Mouse (Mus musculus) lung, postnatal 4 days (tissue): ENCODE data around the gene Parp16.

Experiments used
- DNase-seq, 2 experiments: peaks; one replicate each; pipeline ENCODE4 v3.0.0; 2021

Gene Parp16

DNA sequence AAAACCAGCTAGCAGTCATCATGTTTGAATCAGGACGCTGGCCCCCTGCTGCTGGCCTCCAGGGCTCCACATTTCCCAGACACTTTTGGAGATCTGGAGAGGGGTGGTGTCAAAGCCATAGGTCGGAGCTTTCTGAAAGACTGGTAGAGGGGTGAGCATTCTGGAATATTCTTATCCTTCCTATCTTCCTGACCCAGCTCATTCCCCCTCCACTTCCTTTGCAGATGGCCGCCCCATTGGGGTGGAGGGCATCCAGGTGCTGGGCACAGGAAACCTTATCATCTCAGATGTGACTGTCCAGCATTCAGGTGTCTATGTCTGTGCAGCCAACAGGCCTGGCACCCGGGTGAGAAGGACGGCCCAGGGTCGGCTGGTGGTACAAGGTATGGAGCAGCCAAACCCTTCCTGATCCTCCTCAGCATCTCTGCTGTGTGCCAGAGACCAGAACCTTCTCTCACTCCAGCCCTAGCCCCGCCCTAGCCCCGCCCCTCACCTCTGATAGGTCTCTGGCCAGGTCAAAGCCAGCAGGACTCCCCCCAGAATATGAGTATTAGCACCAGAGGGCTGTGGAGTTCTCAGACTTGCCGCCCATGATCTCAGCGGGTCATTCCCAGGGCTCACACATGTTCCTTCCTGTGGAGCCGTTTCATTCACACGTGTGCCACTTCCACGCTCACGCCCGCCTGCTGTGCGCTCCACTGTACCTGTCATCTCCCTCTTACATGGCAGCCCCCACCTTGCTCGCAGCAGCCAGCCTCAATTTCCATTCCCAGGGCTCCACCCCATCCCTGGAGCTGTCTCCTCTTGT is 15.1 kb upstream of the Parp16 start:
- DNase-seq: no peak

DNA sequence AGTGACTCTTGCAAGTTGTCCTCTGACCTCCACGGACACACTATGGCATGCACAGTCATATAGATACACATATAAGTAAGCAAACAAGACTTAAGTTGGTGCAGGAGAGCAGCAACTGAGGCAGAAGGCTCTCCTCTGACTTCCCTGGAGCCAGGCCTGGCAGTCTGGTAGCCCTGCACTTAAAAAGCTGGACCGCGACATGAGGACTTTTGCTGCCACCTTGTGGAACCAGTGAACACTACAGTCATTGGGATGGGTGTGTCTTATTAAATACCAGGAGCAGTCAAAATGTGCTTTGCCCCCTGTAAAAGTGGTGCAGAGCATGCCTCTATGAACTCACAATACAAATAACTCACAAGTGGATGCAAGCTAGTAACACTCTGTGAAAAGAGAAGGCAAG is 6.6 kb upstream of the Parp16 start:
- peak; percentile 76 to 88 for DNase-seq

DNA sequence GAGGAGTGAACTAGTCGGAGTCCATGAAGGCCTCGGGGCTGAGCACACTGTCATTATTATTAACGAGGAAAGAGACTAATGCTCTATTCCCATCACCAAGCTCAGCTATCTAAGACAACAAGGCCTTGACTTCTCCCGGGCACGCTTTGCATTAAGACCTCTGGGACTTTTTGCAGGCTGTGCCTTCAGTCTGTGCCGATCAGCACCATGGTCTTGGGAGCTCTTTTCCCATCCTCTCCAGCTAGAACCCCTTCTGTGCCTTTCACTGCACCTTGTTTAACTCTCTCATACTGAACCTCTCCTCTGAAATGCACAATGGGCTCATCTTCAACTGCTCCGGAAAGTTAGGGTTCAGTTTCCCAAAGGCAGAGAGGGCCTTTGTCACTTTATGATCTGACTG is 4.8 kb upstream of the Parp16 start:
- DNase-seq: no peak

DNA sequence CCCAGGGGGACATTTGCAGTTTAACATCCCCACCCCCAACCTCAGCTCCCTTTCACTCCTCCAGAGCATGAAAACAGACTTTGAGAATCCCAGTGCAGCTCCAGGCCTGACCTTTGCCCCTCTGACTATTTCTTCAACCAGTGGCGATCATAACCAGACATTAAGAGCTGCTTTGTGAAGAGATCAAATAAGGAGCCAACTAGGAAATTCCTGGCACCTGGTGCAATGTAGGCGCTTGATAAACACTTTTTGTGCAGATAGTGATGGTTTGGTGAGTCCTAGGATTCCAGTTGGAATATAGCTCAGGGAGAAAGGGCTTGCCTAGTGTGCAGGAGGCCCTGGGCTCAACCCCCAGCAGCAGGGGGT is 3.8 kb upstream of the Parp16 start:
- no peak for DNase-seq

DNA sequence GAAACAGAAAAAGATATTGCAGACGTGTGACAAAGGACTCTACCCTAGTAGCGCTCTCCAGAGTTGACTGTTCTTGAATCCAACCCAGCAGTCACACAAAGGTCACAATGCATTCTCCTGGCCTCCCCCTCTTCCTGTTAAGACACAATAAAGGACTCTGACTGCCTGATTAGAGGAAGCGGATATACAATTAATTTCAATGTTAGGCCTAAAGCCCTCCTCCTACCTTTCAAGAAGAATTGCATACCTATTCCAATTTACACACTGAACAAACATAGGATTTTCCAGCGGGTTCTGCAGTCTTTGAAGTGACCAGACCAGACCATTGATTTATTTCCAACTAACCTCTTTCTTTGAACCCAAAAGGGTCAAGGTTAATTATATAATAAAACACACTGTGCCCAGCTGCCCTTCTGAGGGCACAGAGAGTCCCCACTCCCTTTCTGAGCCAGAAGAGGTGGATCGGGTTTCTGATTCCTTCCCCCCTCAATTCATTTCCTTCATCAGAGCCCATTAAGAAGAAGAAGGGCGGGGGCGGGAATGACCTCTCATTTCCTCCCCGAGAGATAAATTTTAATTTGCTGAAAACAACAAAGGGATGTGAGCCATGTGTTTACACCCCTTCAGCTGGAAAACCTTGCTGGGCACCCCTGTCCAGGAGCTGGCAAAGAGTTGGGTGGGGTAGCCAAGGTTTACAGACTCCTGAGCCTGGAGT is 3.2 kb upstream of the Parp16 start:
- DNase-seq: no peak

DNA sequence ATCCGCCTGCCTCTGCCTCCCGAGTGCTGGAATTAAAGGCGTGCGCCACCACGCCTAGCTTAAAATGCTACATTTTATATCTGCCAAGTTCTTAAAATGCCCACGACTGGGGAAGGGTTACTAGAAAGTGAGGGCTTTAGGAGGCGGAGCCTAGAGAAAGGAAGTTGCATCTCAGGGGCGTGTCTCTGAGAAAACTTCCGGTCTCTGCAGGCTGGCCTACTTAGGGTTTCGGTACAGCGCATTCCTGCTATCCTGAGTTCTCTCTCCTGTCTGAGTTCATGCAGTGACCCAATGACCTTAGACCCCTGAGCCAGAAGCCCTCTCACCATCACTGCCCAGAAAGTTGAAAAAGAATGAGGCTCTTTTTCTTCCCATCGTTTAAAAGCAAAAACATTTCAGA is 1.9 kb upstream of the Parp16 start:
- DNase-seq: no peak

DNA sequence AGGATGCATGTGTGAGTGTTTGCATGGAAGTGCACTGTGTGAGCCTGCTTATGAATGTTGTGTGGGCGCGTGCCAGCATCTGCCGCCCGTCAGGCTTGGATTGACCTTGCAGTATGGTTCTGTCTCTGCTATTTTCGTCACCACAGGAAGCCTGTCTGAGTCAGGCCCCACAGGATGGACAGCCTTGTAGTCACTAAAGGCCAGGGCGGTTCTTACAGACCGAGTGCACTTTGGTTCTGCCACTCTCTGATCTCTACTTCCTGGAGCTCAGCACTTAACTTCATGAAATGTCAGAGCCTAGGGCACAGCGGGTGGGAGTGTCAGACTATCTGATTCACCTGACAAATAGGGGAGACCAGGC is 448 bp downstream of the Parp16 start:
- peak; percentile 54 to 73 for DNase-seq

DNA sequence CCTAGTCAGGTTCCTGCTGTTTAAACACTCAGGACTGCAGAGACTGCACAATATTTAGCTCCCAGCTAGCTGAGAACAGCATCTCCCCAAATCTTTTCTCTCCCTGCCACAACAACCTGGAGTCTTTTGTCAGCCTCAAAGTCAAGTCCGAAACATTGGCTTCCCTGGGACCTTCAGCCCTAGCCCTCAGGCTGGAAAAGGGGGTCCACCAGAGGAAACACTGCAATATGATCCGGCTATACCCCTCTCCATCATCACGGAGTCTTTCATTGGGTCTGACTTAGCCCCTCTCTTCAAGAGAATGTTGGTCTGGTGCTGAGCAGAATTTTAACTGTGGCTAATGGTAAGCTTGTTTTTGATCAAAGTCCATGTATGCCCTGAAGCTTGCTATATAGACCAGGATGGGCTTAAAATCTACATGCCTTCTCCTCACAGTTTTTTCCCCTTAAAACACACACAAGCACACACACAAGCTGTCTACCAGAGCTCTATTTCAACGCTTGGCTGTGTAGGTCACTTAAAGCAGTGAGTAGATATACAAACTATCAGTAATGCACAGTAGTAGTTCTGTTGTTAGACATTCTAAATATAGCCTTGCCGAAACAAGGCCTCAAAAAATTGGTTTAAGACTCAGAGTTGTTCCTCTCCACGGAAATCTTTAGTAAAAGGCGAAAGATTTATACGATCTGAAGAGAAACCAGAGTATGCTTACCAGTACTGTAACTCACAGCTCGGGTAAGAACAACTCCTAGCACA is 1.0 kb downstream of the Parp16 start:
- no peak for DNase-seq

DNA sequence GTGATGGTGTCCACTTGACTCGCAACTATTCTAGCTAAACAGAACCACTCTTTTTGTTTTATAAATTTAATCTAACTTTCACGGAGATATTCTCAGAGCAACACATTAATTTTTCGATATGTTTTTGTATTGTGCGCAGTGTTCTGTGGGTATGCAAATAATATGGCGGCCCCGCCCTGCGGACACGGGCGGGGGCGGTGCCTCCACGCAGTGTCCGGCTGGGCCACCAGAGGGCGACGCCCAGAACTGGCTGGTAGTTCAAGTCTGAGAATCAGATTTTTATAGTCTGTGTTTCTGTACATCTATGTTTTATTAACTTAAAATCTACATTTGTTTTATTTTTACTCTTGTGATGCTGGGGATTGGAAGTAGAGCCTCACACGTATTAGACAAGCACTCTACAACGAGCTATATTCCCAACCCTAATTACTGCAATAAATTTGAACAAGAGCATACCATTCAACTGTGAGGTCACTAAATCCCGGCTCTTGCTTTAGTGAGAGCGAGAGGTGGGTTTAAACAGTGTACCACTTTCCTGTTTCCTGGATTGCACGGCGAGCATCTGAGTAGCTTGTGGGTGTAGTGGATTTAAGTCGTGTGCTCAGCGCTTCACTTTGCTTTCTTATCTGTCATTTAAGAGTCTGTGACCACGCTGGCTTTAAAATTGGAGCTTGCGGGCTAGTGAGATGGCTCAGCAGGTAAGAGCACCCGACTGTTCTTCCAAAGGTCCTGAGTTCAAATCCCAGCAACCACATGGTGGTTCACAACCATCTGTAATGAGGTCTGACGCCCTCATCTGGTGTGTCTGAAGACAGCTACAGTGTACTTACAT is 1.8 kb downstream of the Parp16 start:
- DNase-seq: peak; percentile 94 to 96

DNA sequence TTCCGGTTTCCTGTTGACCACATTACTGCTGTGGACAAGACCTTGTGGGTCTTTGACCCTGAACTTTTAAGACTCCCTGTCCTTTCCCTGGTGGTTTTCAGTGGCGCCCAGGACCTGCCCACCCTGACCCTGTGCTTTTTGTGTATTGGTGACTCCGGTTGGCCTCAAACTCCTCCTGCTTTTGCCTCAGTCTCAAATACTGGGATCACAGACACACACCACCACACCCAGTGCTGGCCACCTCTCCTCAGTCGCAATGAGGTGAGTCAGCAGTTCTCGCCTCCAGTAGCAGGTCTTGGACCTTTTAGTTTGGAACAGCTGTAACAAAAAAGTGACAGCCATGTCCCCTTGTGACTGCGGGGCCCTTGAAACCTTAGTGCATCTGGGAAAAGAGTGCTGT is 2.7 kb downstream of the Parp16 start:
- no peak for DNase-seq

DNA sequence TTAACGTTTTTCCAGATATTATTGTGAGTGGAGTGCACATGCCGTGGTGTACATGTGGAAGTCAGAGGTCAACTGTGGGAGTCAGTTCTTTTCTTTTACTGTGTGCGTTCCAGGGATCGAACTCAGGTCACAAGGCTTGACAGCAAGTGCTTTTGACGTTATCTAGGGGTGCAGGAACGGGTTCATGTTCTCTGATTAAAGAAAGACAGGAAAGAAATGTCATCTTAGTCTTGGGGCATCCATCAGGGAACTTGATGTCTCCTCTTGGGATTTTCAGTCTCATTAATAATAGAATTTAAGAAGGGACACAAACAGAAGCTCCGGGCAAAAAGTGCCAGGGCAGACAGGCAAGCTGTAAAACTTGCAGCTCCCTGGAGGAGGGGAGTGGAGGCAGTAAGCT is 4.6 kb downstream of the Parp16 start:
- no peak for DNase-seq

DNA sequence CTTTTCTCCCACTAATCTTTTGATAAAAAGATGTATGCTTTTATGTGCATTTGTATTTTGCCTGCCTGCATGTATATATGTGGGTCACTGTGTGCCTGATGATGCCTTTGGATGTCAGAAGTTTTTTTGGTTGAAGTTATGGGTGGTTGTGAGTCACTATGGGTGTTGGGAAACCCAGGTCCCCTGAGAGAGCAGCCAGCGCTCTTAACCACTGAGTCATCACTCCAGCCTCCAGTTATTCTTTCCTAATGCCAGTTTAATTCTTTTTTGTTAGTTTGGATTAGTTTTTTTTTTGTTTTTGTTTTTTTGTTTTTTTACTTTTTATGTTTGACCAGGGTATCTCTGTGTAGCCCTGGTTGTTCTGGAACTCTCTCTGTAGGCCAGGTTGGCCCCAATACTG is 5.5 kb downstream of the Parp16 start:
- DNase-seq: no peak

DNA sequence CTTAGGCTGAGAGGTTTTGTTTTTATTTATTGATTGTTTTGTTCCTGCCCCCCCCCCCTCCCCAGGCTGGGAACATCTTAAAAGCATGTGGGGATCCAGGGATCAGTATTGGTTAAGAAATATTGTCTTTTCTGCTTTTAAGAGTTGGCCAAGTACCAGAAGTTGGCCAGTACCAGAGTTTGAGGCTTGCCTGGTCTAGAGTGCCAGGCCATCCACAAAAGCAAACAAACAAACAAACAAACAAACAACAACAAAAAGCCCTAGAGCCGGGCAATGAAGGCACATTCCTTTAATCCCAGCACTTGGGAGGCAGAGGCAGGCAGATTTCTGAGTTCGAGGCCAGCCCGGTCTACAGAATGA is 5.8 kb downstream of the Parp16 start:
- no peak for DNase-seq

DNA sequence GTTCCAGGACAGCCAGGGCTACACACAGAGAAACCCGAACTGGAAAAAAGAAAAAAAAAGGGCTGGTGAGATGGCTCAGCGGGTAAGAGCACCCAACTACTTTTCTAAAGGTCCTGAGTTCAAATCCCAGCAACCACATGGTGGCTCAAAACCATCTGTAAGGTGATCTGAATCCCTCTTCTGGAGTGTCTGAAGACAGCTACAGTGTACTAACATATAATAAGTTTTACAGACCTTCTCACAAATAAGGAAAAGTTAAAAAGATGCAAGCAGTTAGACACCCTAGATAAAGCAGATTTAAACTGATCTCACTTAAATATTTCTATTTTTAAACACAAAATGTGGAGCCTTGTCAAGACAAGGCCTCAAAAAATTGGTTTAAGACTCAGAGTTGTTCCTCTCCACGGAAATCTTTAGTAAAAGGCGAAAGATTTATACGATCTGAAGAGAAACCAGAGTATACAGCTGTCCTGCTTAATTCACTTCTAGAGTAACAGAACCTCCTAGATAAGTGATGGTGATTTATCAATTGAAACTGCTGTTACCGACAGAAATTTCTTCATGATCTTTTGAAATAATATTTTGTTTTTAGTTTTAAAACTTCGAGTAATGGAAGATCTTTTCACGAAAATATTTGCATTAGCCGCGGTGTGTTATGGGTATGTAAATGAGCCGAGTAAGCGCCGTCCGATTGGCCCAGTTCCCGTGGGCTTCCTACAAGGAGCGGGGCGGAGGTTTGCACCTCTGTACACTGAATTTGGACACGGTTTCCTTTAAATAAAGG is 6.4 kb downstream of the Parp16 start:
- DNase-seq: peak; percentile 87 to 89

DNA sequence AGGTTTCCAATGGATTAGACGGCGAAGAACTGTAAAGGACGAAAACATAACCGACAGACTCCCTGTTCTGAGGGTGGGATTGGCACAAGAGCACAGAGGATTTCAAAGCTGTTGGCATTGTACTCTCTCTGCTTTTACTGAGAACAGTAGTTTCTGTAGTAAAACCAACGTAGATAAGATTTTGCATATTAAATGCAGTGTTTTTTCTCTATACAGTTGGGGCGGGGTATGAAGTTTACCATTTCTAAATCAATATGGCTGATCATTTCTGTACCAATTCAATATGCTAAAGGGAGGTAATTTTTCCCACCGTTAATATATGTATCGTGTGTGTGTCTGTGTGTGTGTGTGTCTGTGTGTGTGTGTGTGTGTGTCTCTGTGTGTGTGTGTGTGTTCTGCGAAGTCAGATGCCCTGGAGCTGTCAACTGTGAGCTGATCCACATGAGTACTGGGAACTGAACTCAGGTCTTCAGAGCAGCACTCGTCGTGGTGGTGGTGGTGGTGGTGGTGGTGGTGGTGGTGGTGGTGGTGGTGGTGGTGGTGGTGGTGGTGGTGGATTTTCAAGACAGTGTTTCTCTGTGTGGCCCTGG is 7.1 kb downstream of the Parp16 start:
- DNase-seq: no peak

DNA sequence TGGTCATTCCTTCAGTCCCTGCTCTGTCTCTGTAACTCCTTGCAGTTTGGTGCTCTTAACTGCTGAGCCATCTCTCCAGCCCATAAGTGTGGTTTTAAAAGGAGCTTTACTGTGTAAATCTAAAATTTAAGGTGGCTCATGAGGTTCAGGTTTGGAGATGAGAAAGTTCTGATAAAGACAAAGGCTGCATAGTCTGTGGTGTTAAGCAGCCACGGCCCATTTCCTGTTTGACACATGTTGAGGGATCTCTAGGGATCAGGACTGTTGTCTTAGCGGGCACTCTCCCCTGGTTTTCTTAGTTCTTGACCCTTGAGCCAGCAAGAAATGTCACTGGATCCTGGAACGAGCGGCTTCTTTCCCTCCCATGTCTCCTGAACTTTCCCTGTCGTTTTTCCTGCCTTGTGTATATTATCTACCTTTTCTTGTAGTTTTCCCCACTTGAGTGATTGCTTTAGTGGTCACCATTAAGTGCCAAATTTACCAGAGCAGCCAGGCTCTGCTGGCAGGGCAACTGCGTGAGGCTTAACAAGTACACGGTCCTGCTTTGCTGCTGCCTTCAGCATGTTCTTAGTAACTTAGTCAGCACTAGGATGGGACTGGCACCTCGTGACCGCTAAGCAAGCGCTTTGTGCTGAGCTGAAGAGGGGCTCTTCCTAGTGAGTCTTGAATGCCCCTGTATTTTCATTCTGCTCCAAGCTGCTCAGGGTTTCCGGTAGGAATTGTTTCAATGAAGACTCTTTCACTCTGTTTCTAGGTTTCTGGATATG is 10.1 kb downstream of the Parp16 start:
- no peak for DNase-seq

DNA sequence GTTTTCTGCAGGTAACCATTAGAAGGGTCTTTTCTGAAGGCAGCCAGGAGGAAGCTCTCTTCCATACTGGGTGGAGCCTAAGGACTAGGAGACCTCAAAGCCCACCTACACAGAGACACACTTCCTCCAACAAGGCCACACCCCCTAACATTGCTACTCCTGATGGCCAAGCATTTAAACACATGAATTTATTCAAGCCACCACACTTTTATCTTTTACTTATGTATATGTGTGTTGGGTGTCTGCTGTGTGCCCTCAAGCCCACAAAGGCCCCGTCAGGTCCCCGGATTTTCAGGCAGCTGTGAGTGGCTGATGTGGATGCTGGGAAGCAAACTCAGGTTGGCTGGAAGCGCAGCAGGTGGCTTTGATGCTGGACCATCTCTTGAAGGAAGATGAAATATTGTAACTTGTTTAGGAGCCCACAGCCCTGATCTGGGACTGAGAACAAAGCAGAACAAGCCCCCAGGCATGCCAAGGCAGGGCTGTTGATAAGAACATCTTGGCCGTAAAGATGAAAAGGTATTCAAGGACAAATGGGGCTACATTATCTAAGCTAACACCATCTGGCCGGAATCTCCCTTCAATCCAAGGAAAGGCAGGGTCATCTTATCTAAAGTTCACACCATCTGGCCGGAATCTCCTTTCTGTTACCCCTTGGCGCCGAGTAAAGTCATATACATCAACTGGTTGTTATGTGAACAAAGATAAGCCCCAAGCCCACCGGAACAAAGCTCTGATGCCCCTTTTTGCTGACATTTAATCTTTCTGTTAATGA is 12.1 kb downstream of the Parp16 start:
- DNase-seq: peak in 1 of 2 experiments; percentile 11

DNA sequence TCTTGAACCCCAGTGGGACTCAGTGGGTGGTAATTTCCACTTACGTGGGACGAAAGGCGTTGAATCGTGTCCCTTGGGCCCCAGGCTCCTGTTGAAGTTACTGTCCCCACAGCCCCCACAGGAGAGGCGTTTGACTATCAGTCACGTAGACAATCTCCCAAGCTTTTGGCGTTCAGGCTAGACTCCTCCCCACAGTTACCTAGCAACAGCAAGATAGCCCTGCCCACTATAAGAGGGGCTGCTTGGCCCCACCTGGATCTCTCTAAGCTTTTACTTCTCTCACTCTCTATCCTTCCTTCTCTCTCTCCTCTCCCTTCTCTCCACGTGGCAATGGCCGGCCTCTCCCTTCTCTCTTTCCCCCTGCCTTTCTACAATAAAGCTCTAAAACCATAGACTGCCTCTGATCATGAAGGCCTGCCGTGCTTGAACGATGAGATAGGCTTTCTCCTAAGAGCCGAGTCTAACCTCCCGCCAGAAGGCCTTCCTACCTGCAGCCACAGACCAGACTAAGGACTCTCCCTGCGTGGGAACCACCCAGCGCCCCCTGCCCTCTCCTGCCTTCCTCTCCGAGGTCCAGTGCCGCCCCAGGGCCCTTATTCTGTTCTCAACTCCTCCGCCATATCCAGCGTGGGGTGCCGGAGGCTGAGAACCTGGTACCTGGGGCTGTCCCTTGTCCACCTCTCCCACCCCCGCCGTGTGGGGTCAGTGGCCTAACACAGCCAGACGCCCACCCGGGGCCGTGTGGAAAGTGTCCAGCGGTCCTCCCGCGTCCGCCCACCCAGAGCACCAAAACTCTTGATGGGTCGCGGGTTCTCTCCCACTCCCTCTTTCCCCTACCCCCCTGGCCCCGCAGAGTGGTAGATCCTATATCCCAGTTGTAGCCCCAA is 13.4 kb downstream of the Parp16 start:
- DNase-seq: peak in 1 of 2 experiments; percentile 7

DNA sequence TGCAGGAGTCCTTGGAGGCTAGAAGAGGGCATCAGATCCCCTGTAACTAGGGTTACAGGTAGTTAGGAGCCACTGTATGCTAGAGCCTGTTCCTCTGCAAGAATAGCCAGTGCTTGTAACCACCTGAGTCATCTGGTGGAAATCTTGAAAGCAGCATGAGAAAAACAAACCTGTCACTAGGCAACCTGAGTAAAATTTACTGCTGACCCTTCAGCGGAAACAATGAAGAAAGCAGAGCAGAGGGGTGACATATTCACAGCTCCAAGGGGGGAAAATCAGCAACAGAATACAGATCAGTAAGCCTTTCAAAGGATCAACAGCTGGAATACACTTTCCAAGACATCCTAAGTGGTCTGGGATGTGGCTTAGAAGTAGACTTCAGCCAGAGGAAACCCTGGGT is 16.4 kb downstream of the Parp16 start:
- DNase-seq: no peak
